29 mouse cellular contexts compared by ENCODE assay signal in the genomic region with DNA sequence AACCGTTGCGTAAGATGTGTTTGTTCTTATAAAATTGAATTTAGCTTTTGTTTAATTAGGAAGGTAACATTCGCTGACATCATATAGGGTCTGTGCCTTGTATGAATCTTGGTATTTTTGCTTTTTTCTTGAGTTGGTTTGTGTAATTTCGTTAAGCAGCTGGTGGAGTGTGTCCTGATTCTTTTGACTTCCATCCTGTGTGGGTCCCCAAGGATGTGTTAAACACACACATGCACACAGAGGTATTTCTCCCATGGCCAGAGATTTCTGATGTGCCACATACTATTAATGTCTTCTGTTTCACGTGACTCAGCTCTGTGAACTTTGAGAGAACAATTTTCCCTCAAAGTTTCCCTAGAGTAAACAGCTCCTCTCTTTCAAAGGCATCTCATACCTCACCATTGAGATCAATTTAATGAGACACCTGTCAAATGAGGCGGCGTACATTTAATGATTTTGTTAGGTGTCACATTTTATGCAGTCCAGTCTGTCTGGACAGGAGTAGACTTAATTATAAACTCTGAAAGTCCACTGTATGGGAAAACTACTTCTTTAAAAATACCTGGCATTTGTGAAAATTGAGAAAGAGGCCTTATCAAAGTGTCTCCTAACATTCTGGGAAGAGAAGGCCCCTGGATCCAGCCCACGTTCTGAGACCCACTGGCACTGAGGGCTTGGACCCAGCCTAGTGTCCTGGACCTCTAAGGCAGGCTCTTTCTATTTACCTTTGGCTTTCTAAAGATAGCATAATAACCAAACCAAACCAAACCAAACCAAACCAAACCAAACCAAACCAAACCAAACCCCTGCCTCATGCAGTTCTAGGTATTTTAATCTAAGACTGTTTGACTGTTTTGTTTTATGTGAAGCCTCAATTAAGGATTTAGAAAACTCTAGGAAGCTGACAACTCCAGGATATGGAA. TPM values are rescaled to one million over a fixed set of nuclear protein-coding genes. Genes with fewer than 3 reads are reported as not detected.
DNase-seq lines count a peak whose midpoint lies in the region; ATAC-seq and TF ChIP-seq lines count a peak whose summit lies in the region.
"Had no signal": no experiment of that assay in that cellular context is flagged by ENCODE, and none has a peak within 500 bp of the region (broad histone marks: within the 10 kb centered on the region; RNA-seq: fewer than 3 reads in every experiment).

No protein-coding gene starts in this region.

- no peak overlapping the region for H3K9ac ChIP-seq in heart, embryonic 12.5 days
- H3K9ac ChIP-seq in CH12.LX (ENCODE audit: insufficient read depth, low read depth) = no peak overlapping the region
- no peak overlapping the region for H3K9ac ChIP-seq in embryonic facial prominence, embryonic 14.5 days (ENCODE audit: low read depth, low read length)
- H3K9ac ChIP-seq: forebrain, postnatal 0 days; hindbrain, embryonic 15.5 days; kidney, embryonic 15.5 days; limb, embryonic 15.5 days; liver, embryonic 14.5 days; lung, embryonic 14.5 days; neural tube, embryonic 13.5 days had no signal

- TF ChIP-seq RAD21 in CH12.LX (IDR thresholded peaks at IDR 0.05; ENCODE audit: low read depth, low read length) = no peak

- peaks cover 16% of the 10 kb centered on the region for H3K4me1 ChIP-seq in heart, embryonic 12.5 days (replicated peaks)
- H3K4me1 ChIP-seq in CH12.LX (ENCODE audit: control insufficient read depth in 1 of 2, insufficient read depth in 2 of 2) = peaks cover 0 to 45% of the 10 kb centered on the region in 2 experiments; a peak in 2 of 4 replicates
- H3K4me1 ChIP-seq in embryonic facial prominence, embryonic 14.5 days (ENCODE audit: control insufficient read depth, insufficient read depth, low read length) = peaks cover 13% of the 10 kb centered on the region

- dilution Hi-C loops in CH12.LX (cut with MboI; ENCODE audit: extremely low pct_ligation_motif_present, extremely low pct_unique_long_range_greater_than_20kb, low sequenced_read_pairs) = no loop called here

- TF ChIP-seq EP300 in CH12.LX (IDR thresholded peaks at IDR 0.05; ENCODE audit: low read length) = no peak

- in situ Hi-C loops in CH12.LX (cut with MboI; ENCODE audit: low pct_ligation_motif_present, low pct_unique_long_range_greater_than_20kb, low sequenced_read_pairs) = no loop called here

- no peaks in the 10 kb centered on the region for H3K9me3 ChIP-seq in heart, embryonic 12.5 days (replicated peaks)
- no peaks in the 10 kb centered on the region for H3K9me3 ChIP-seq in CH12.LX (replicated peaks; ENCODE audit: low read length)
- H3K9me3 ChIP-seq in embryonic facial prominence, embryonic 14.5 days (ENCODE audit: control insufficient read depth, low read length) = no peaks in the 10 kb centered on the region
- H3K9me3 ChIP-seq: G1E; hindbrain, embryonic 15.5 days; kidney, embryonic 15.5 days; limb, embryonic 10.5 days; limb, embryonic 15.5 days; neural tube, embryonic 13.5 days had no signal

- H3K4me3 ChIP-seq in heart, embryonic 12.5 days = no peak overlapping the region
- H3K4me3 ChIP-seq in layer of hippocampus, adult 2 months = peak overlapping the region; percentile 1; the same call in 1 of the 2 replicates
- H3K4me3 ChIP-seq in CH12.LX (replicated peaks in 1 of 3; ENCODE audit: low read depth in 2 of 3, low read length in 2 of 3, poor library complexity in 1 of 3) = peak overlapping the region in 2 of 3 experiments; percentile 22 to 85
- H3K4me3 ChIP-seq in embryonic facial prominence, embryonic 14.5 days (ENCODE audit: low read depth, low read length) = no peak overlapping the region
- H3K4me3 ChIP-seq: hindbrain, embryonic 15.5 days; kidney, embryonic 15.5 days; limb, embryonic 10.5 days; limb, embryonic 15.5 days; neural tube, embryonic 13.5 days had no signal

- peaks cover 62% of the 10 kb centered on the region for H3K79me2 ChIP-seq in CH12.LX (replicated peaks; ENCODE audit: control insufficient read depth, extremely low read depth, insufficient read depth, poor library complexity, severe bottlenecking)

- TF ChIP-seq CTCF in layer of hippocampus, adult 2 months (conservative IDR thresholded peaks at IDR 0.05) = no peak
- no peak for TF ChIP-seq CTCF in CH12.LX (conservative IDR thresholded peaks at IDR 0.05 in 1 of 2, IDR thresholded peaks at IDR 0.05 in 1 of 2; ENCODE audit: low read depth in 2 of 2, low read length in 2 of 2)

- TF ChIP-seq POLR2A in CH12.LX (IDR thresholded peaks at IDR 0.05; ENCODE audit: low read depth, low read length) = no peak

- intact Hi-C loops in heart, postnatal 10 days (cut with DNase I) = no loop called here

- no peak for ATAC-seq in heart, embryonic 12.5 days (ENCODE audit: insufficient number of reproducible peaks, low FRiP score)
- ATAC-seq in embryonic facial prominence, embryonic 14.5 days (ENCODE audit: low read depth) = 0 out of 2 replicates have a peak, but pooled peaks have one; percentile 20
- ATAC-seq: forebrain, postnatal 0 days; inflammation-experienced regulatory T-cells, adult 6 months had no signal

- WGBS in heart, embryonic 12.5 days = 75% methylated on average over 8 of the region's 8 CpGs
- 59% methylated on average over 8 of the region's 8 CpGs for WGBS in embryonic facial prominence, embryonic 14.5 days

- H3K4me2 ChIP-seq in heart, embryonic 12.5 days = no peak overlapping the region
- peak overlapping the region; percentile 44; the same call in 1 of the 2 replicates for H3K4me2 ChIP-seq in CH12.LX (ENCODE audit: insufficient read depth, low read depth, poor library complexity, severe bottlenecking)
- no peak overlapping the region for H3K4me2 ChIP-seq in embryonic facial prominence, embryonic 14.5 days (ENCODE audit: low read depth, low read length)
- H3K4me2 ChIP-seq: heart, embryonic 11.5 days; hindbrain, embryonic 15.5 days; kidney, embryonic 15.5 days; limb, embryonic 15.5 days; lung, embryonic 14.5 days; neural tube, embryonic 13.5 days had no signal

- H3K27me3 ChIP-seq in heart, embryonic 12.5 days (replicated peaks) = no peaks in the 10 kb centered on the region
- no peaks in the 10 kb centered on the region for H3K27me3 ChIP-seq in CH12.LX (replicated peaks)
- no peaks in the 10 kb centered on the region for H3K27me3 ChIP-seq in embryonic facial prominence, embryonic 14.5 days (replicated peaks; ENCODE audit: control insufficient read depth, insufficient read depth, low read length)
- H3K27me3 ChIP-seq: hindbrain, embryonic 15.5 days; kidney, embryonic 15.5 days; limb, embryonic 15.5 days; neural tube, embryonic 13.5 days had no signal

- no peaks in the 10 kb centered on the region for H3K36me3 ChIP-seq in heart, embryonic 12.5 days
- H3K36me3 ChIP-seq in CH12.LX (replicated peaks in 1 of 2; ENCODE audit: control insufficient read depth in 1 of 2, insufficient read depth in 1 of 2, low read length in 1 of 2) = peaks cover 0 to 12% of the 10 kb centered on the region in 2 experiments
- no peaks in the 10 kb centered on the region for H3K36me3 ChIP-seq in embryonic facial prominence, embryonic 14.5 days (ENCODE audit: control insufficient read depth, insufficient read depth, low read length)
- H3K36me3 ChIP-seq: hindbrain, embryonic 15.5 days; kidney, embryonic 15.5 days; limb, embryonic 10.5 days; limb, embryonic 15.5 days; neural tube, embryonic 13.5 days had no signal

- 0 out of 2 replicates have a peak overlapping the region, but pooled peaks have one; percentile 25 for H3K27ac ChIP-seq in heart, embryonic 12.5 days (ENCODE audit: poor library complexity, severe bottlenecking)
- 0 out of 2 replicates have a peak overlapping the region, but pooled peaks have one; percentile 6 for H3K27ac ChIP-seq in layer of hippocampus, adult 2 months
- H3K27ac ChIP-seq in CH12.LX (ENCODE audit: insufficient read depth, low read depth) = no peak overlapping the region
- H3K27ac ChIP-seq in embryonic facial prominence, embryonic 14.5 days (replicated peaks; ENCODE audit: low read depth, low read length) = no peak overlapping the region
- H3K27ac ChIP-seq: hindbrain, embryonic 15.5 days; kidney, embryonic 15.5 days; limb, embryonic 10.5 days; limb, embryonic 15.5 days; liver, embryonic 14.5 days; neural tube, embryonic 13.5 days had no signal

- no peak for DNase-seq in heart, postnatal 10 days
- no peak for DNase-seq in layer of hippocampus, adult 2 months (ENCODE audit: low spot score in 2 of 2)
- DNase-seq in layer of hippocampus, postnatal 10 days (ENCODE audit: low spot score in 2 of 2) = no peak
- DNase-seq in CH12.LX (ENCODE audit: extremely low read depth) = no peak
- DNase-seq in embryonic facial prominence, embryonic 14.5 days (ENCODE audit: low spot score) = no peak
- no peak for DNase-seq in spleen, postnatal 10 days (ENCODE audit: low spot score in 2 of 2)
- DNase-seq in spleen, adult 12 weeks (ENCODE audit: low spot score) = no peak
- DNase-seq: adrenal gland, postnatal 36 days; cerebellum, adult 18-20 months; cerebellum, postnatal 10 days; forebrain, postnatal 0 days; gastrocnemius, postnatal 14 days; heart, postnatal 4 days; kidney, adult 11 months; kidney, postnatal 4 days; lung, embryonic 14.5 days; lung, postnatal 14 days; right cerebral cortex, postnatal 14 days; thymus, postnatal 14 days had no signal

TF ChIP-seq in CH12.LX, 34 proteins besides CTCF, POLR2A, EP300 and RAD21:
- TF ChIP-seq JUN (IDR thresholded peaks at IDR 0.05; ENCODE audit: insufficient read depth, low read depth, low read length) (no peak), MXI1 (IDR thresholded peaks at IDR 0.05; ENCODE audit: low read depth, low read length) (no peak), KAT2A (IDR thresholded peaks at IDR 0.05; ENCODE audit: insufficient replicate concordance, low read length) (no peak), HCFC1 (IDR thresholded peaks at IDR 0.05; ENCODE audit: low read depth, low read length) (no peak), ZMIZ1 (IDR thresholded peaks at IDR 0.05; ENCODE audit: low read depth, low read length) (no peak), SMC3 (IDR thresholded peaks at IDR 0.05; ENCODE audit: low read depth, low read length) (no peak), CHD2 (IDR thresholded peaks at IDR 0.05; ENCODE audit: low read length) (no peak), ZC3H11A (IDR thresholded peaks at IDR 0.05; ENCODE audit: low read depth, low read length) (no peak), ZNF384 (IDR thresholded peaks at IDR 0.05; ENCODE audit: low read depth, low read length) (no peak), PAX5 (IDR thresholded peaks at IDR 0.05; ENCODE audit: low read length) (no peak)

RNA-seq across cellular contexts. Expression of a gene that starts 6.6 kb away (rescaled TPM):
- polyA plus RNA-seq in heart, embryonic 12.5 days (2016; fragmentation: Nextera tagmentation; extraction: Ambion mirVana) = 4.4 and 4.8 TPM in 2 replicates
- total RNA-seq in heart, postnatal 10 days (2021) = 10 to 100 TPM; 22.4 to 23.5 TPM
- 10 to 100 TPM; 82.6 to 87.3 TPM for total RNA-seq in layer of hippocampus, adult 2 months (2021)
- 10 to 100 TPM; 56.4 to 64.3 TPM for total RNA-seq in layer of hippocampus, postnatal 10 days (2021)
- total RNA-seq in CH12.LX (2012; rRNA removed) = 15.3 and 20.9 TPM in 2 replicates
- 12.6 and 14.8 TPM in 2 replicates for total RNA-seq in CH12.LX (2014; rRNA removed)
- 37.2 and 38.4 TPM in 2 replicates for polyA plus RNA-seq in CH12.LX (2012; ENCODE audit: insufficient read length, low read depth)
- 5.1 and 5.2 TPM in 2 replicates for polyA plus RNA-seq in embryonic facial prominence, embryonic 14.5 days (2014; fragmentation: Nextera tagmentation; extraction: Ambion mirVana)

Comparison
In these comparisons a context has a peak if more than half of its experiments do, and no peak if none do; other contexts are left out.
1. H3K27ac ChIP-seq: peak in heart, embryonic 12.5 days (single experiment) and layer of hippocampus, adult 2 months (single experiment); none in CH12.LX (single experiment) and embryonic facial prominence, embryonic 14.5 days (single experiment).
2. H3K4me3 ChIP-seq: peak in layer of hippocampus, adult 2 months (single experiment) and CH12.LX (2 of 3); none in heart, embryonic 12.5 days (single experiment) and embryonic facial prominence, embryonic 14.5 days (single experiment).